Mouse (Mus musculus): ENCODE results near the gene Dnah8.
"Not testable (repeated sequence)": the region's sequence is repeated elsewhere in the genome, so short reads cannot be mapped to it uniquely, and the experiment has no call there.

Gene Dnah8

DNA sequence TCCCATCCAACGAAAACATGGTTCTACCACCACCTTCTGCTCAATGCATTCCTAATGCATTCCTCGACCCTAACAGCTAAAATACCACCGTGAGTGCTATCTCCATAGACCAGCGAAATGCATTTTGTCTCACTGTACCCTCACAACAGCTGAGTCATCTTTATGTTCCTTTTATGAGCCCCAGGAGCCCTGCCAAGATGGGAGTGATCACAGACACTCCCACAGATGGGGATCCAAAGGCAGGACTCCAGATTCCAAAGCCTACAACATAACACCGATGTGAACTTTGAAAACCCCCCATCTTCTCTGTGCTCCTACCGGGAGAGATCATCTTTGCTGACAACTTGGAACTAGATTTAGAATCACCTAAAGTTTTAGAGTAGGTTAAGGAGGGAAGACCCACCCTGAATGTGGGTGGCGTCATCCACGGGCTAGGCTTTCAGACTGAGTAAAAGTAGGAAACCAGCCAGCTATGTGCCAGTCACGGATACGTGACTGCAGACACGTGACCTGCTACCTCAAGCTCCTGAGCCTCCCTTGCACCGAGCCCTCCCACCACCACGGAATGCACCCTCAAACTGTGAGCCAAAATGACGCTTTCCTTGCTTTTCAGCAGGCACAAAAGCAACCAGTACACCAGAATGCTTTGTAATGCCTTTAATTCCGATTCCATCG lies 14.7 kb upstream of the Dnah8 start:
- DNase-seq (ENCODE audit: low spot score in 2 of 2) = no peak

GRCm38 (mm10) chr17:30609980-30610307 lies 14.2 kb upstream of the Dnah8 start:
- no peak for DNase-seq (ENCODE audit: low spot score in 2 of 2)

DNA sequence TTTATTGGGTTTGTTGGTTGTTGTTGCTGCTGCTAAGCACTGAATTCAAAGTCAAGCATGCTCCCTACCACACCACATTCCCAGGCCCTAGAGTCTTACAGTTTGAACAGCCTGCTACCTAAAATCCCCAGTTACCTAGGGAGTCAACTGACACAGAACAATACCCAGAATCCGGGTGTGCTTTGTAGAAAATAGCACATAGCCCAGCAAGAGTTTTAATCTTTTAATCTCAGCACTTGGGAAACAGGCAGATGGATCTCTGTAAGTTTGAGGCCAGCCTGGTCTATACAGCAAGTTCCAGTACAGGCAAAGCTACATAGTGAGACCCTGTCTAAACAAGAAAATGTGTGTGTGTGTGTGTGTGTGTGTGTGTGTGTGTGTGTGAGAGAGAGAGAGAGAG lies 13.4 kb upstream of the Dnah8 start:
- no peak for DNase-seq (ENCODE audit: low spot score in 2 of 2)

GRCm38 (mm10) chr17:30611221-30612074 lies 12.7 kb upstream of the Dnah8 start:
- DNase-seq (ENCODE audit: low spot score in 2 of 2) = no peak

GRCm38 (mm10) chr17:30612075-30612859 lies 11.9 kb upstream of the Dnah8 start:
- DNase-seq (ENCODE audit: low spot score in 2 of 2) = peak; percentile 97

DNA sequence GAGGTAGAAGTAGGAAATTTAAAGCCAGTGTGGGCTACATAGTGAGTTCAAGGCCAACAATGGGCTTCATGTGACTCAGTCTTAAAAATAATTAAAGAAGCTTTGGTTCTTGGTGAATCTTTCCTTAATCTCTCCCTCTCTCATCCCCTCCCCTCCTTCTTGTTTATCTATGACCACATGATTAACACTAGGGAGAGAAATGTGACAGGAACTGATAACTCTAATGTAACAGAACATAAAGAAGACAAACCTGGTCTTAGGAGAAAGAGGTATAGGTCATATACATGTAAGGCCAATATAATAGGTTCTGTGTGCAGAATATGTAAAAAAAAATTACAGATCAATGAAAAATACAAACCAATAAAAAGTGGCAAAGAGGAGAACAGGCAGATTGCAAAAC lies 10.8 kb upstream of the Dnah8 start:
- no peak for DNase-seq (ENCODE audit: low spot score in 2 of 2)

- no peak for DNase-seq (ENCODE audit: low spot score in 2 of 2)
These were observed 8.0 kb upstream of the Dnah8 start for GRCm38 (mm10) chr17:30616203-30616602.

- DNase-seq (ENCODE audit: low spot score in 2 of 2) = no peak
These were observed 5.8 kb upstream of the Dnah8 start for GRCm38 (mm10) chr17:30618136-30618891.

DNA sequence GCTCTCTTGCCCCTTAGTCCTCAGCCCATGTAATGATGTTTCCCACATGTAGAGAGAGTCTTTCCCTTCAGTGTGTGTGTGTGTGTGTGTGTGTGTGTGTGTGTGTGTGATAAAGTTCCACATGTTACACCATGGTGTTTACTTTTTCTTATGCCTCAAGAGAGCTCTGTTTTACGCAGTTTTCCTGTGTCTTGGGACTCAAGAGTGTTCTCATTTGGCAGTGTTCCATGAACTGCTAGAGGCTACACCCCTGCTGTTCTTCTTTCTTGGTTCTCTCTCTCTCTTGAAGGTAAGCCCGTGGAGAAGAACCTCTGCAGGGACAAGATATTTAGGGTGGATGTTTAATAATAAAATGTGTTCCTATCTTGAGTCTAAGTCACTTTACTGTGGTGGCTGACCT lies 5.0 kb upstream of the Dnah8 start:
- DNase-seq (ENCODE audit: low spot score in 2 of 2) = no peak

DNA sequence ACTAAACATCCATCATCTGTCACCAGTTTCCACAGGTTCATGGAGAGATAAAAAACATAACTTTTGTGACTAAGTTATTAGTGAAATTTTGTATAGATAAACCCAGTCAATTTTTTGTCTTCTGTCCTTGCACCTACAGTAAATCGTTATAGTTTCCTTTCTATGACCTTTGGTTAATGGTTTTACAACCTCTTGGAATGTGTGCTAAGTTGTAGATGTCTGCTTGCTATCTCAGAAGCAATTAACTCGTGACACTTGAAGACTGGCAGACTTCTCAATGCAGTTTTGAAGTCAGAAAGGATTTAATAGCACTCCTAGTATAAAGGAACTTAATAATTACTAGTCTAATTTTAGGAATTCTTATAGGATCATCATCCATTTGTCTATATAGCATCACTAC lies 3.6 kb upstream of the Dnah8 start:
- no peak for DNase-seq (ENCODE audit: low spot score in 2 of 2)

GRCm38 (mm10) chr17:30621450-30621849 lies 2.7 kb upstream of the Dnah8 start:
- DNase-seq (ENCODE audit: low spot score in 2 of 2) = no peak

- DNase-seq (ENCODE audit: low spot score in 2 of 2) = no peak
These were observed 954 bp upstream of the Dnah8 start for GRCm38 (mm10) chr17:30623200-30623599.

DNA sequence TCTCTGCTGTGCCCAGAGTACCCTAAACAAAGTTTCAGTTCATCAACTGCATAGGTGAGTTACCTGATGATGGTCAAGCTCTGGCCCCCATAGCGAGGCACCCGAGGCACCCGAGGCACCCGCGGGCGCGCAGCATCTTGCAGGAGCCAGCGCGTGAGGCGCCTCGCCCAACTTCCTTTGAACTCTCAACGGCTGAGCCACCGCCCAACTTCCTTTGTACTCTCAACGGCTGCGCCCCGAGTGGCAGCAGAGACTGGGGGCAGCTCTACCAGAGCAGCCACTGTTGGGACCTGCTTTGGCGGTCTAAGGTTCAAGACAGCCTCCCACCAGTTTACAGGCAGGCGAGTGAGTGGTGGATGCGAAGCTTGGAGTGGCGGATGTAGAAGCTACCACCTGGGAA lies 2.6 kb downstream of the Dnah8 start, which contains the start of gene Glo1:
Gene Glo1 (minus strand): TSS at position 153 of the 400 bp plus-strand sequence.
- DNase-seq (ENCODE audit: low spot score in 2 of 2) = not testable (repeated sequence)

GRCm38 (mm10) chr17:30635367-30635766 lies 11.2 kb downstream of the Dnah8 start:
- no peak for DNase-seq (ENCODE audit: low spot score in 2 of 2)

DNA sequence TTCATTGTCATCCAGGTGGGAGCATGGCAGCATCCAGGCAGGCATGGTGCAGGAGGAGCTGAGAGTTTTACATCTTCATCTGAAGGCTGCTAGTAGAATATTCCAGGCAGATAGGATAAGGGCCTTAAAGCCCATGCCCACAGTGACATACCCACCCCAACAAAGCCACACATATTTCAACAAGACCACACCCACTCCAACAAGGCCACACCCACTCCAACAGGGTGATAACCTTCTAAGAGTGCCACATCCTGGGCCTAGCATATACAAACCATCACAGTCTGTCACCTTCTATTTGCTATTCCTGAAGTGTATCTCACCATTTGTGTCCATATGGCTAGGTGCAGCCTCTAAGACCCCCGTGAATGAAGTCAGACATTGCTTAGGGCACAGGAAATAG lies 13.6 kb downstream of the Dnah8 start:
- no peak for DNase-seq (ENCODE audit: low spot score in 2 of 2)

DNA sequence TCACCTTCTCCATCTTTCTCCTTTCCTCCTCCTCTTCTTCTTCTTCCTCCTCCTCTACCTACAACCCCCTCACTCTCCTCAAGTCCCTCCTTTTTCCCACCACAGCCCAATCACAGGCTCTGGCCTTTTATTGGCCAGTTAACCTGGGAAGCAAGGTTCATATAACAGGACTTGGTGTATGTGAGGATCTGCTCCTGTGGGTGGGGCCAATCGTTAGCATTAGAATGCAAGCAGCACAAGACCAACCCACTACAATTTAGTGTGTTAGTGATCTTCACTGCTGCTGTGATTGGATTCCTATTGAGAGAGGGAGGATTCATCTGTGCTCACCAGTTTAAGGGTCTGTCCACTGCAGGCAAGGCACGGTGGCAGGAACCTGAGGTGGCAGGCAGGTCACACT lies 14.8 kb downstream of the Dnah8 start:
- no peak for DNase-seq (ENCODE audit: low spot score in 2 of 2)

- DNase-seq (ENCODE audit: low spot score in 2 of 2) = no peak
These were observed 16.7 kb downstream of the Dnah8 start for GRCm38 (mm10) chr17:30640896-30641295.

- no peak for DNase-seq (ENCODE audit: low spot score in 2 of 2)
These were observed 24.6 kb downstream of the Dnah8 start for GRCm38 (mm10) chr17:30648770-30649169.

GRCm38 (mm10) chr17:30653010-30653409 lies 28.9 kb downstream of the Dnah8 start:
- DNase-seq (ENCODE audit: low spot score in 2 of 2) = peak; percentile 14 to 28

DNA sequence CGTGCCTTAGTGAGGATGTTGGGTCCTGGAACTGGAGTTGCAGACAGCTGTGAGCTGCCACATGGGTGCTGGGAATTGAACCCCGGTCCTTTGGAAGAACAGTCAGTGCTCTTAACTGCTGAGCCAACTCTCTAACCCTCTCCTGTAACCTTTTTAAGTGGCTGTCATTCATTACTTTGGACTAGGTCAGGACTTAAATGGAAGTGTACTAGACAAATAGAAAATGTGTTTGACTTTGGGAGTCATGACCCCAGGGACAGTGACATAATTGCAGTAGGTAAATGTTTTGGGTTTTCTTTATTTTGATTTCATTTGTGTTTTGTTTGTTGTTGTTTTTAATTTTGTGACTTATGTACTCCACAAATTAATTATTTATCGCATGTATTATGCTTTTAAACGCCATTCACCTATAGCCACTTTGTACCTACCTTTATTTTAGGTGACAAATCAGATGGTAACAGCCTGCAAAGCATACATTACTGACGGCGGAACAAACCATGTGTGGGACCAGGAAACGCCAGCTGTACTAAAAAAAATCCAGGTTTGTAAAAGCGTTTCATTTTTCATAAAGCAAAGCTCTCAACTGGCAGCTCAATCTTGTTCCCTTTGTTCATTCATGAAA lies 33.5 kb downstream of the Dnah8 start:
- no peak for DNase-seq (ENCODE audit: low spot score in 2 of 2)

GRCm38 (mm10) chr17:30658152-30658544 lies 34.0 kb downstream of the Dnah8 start:
- peak; percentile 62 to 71 for DNase-seq (ENCODE audit: low spot score in 2 of 2)

Measured in natural killer cell, adult 2 months (primary cell).